Mouse (Mus musculus): ENCODE data around the gene Tmem50b.
A peak's percentile ranks its signal among the peaks of the same experiment; 100 is the strongest.

Tmem50b gene

GRCm38 (mm10) chr16:91565292-91565951, 32.2 kb downstream of the Tmem50b start:
- no peak for DNase-seq (ENCODE audit: low read depth)

GRCm38 (mm10) chr16:91564580-91565291, 32.9 kb downstream of the Tmem50b start:
- DNase-seq (ENCODE audit: low read depth), result no peak

GRCm38 (mm10) chr16:91561541-91562457, 35.8 kb downstream of the Tmem50b start:
- no peak for DNase-seq (ENCODE audit: low read depth)

- peak; percentile 75 for DNase-seq (ENCODE audit: low read depth)
Observed at GRCm38 (mm10) chr16:91561099-91561498, 36.5 kb downstream of the Tmem50b start.

GRCm38 (mm10) chr16:91557693-91558092, 39.9 kb downstream of the Tmem50b start:
- no peak for DNase-seq (ENCODE audit: low read depth)

- DNase-seq (ENCODE audit: low read depth), result no peak
Observed at GRCm38 (mm10) chr16:91557214-91557613, 40.4 kb downstream of the Tmem50b start.

GRCm38 (mm10) chr16:91556659-91557058, 40.9 kb downstream of the Tmem50b start:
- no peak for DNase-seq (ENCODE audit: low read depth)

- DNase-seq (ENCODE audit: low read depth), result no peak
Observed at GRCm38 (mm10) chr16:91555017-91555605, 42.5 kb downstream of the Tmem50b start.

- DNase-seq (ENCODE audit: low read depth), result peak; percentile 84
Observed at GRCm38 (mm10) chr16:91553625-91554024, 44.0 kb downstream of the Tmem50b start.

GRCm38 (mm10) chr16:91552072-91552471, 45.5 kb downstream of the Tmem50b start:
- DNase-seq (ENCODE audit: low read depth), result no peak

GRCm38 (mm10) chr16:91551081-91551524, 46.5 kb downstream of the Tmem50b start:
- DNase-seq (ENCODE audit: low read depth), result peak; percentile 72

GRCm38 (mm10) chr16:91549616-91550015, 48.0 kb downstream of the Tmem50b start:
- DNase-seq (ENCODE audit: low read depth), result no peak

- DNase-seq (ENCODE audit: low read depth), result no peak
Observed at GRCm38 (mm10) chr16:91548996-91549395, 48.6 kb downstream of the Tmem50b start.

GRCm38 (mm10) chr16:91548586-91548985, 49.0 kb downstream of the Tmem50b start:
- DNase-seq (ENCODE audit: low read depth), result no peak

GRCm38 (mm10) chr16:91547974-91548373, 49.6 kb downstream of the Tmem50b start:
- peak; percentile 59 for DNase-seq (ENCODE audit: low read depth)

GRCm38 (mm10) chr16:91546836-91547741, 50.5 kb downstream of the Tmem50b start, which contains the start of gene Ifngr2:
TSS of gene Ifngr2 (plus strand) at chr16:91547072.
- peak; percentile 52 for DNase-seq (ENCODE audit: low read depth)

GRCm38 (mm10) chr16:91546391-91546835, 51.2 kb downstream of the Tmem50b start:
- peak; percentile 95 for DNase-seq (ENCODE audit: low read depth)

GRCm38 (mm10) chr16:91545597-91546281, 51.9 kb downstream of the Tmem50b start:
- peak; percentile 98 for DNase-seq (ENCODE audit: low read depth)

- no peak for DNase-seq (ENCODE audit: low read depth)
Observed at GRCm38 (mm10) chr16:91543619-91544018, 54.0 kb downstream of the Tmem50b start.

GRCm38 (mm10) chr16:91541573-91542081, 56.0 kb downstream of the Tmem50b start:
- DNase-seq (ENCODE audit: low read depth), result no peak

All from 416B (cell line).